Mouse (Mus musculus): ENCODE measurements at regions not wholly inside any gene's neighbourhood (a gene's known extent, or its start where the extent isn't known, plus 50 kb on each side); places are given as distances from the start of the nearest gene placed in this dataset.

- DNase-seq = no peak
Measured at GRCm38 (mm10) chr8:113250264-113250663, 385.1 kb upstream of the Mon1b start.

GRCm38 (mm10) chr8:113254076-113254475 is 381.3 kb upstream of the Mon1b start:
- no peak for DNase-seq

- no peak for DNase-seq
Measured at GRCm38 (mm10) chr8:113259477-113259876, 375.9 kb upstream of the Mon1b start.

GRCm38 (mm10) chr8:113263296-113263695 is 372.1 kb upstream of the Mon1b start:
- DNase-seq = no peak

GRCm38 (mm10) chr8:113271262-113271661 is 364.1 kb upstream of the Mon1b start:
- no peak for DNase-seq

- no peak for DNase-seq
Measured at GRCm38 (mm10) chr8:113300273-113300843, 335.0 kb upstream of the Mon1b start.

GRCm38 (mm10) chr8:113303426-113303825 is 332.0 kb upstream of the Mon1b start:
- DNase-seq = no peak

- DNase-seq = no peak
Measured at GRCm38 (mm10) chr8:113317169-113317568, 318.2 kb upstream of the Mon1b start.

GRCm38 (mm10) chr8:113331576-113331975 is 303.8 kb upstream of the Mon1b start:
- no peak for DNase-seq

GRCm38 (mm10) chr8:113341306-113341705 is 294.1 kb upstream of the Mon1b start:
- DNase-seq = no peak

GRCm38 (mm10) chr8:113361900-113362299 is 273.5 kb upstream of the Mon1b start:
- DNase-seq = no peak

GRCm38 (mm10) chr8:113364181-113364580 is 271.2 kb upstream of the Mon1b start:
- DNase-seq = no peak

GRCm38 (mm10) chr8:113383517-113383916 is 251.9 kb upstream of the Mon1b start:
- DNase-seq = no peak

- no peak for DNase-seq
Measured at GRCm38 (mm10) chr8:113383974-113384373, 251.4 kb upstream of the Mon1b start.

GRCm38 (mm10) chr8:113389504-113389903 is 245.9 kb upstream of the Mon1b start:
- no peak for DNase-seq

- DNase-seq = no peak
Measured at GRCm38 (mm10) chr8:113390038-113390437, 245.3 kb upstream of the Mon1b start.

- no peak for DNase-seq
Measured at GRCm38 (mm10) chr8:113394319-113394718, 241.1 kb upstream of the Mon1b start.

- DNase-seq = no peak
Measured at GRCm38 (mm10) chr8:113405158-113405557, 230.2 kb upstream of the Mon1b start.

GRCm38 (mm10) chr8:113419352-113419751 is 216.0 kb upstream of the Mon1b start:
- DNase-seq = no peak

GRCm38 (mm10) chr8:113422651-113423050 is 212.7 kb upstream of the Mon1b start:
- no peak for DNase-seq

- DNase-seq = no peak
Measured at GRCm38 (mm10) chr8:113439088-113439487, 196.3 kb upstream of the Mon1b start.

GRCm38 (mm10) chr8:113454022-113454421 is 181.4 kb upstream of the Mon1b start:
- DNase-seq = no peak

GRCm38 (mm10) chr8:113464625-113465024 is 170.8 kb upstream of the Mon1b start:
- no peak for DNase-seq

- no peak for DNase-seq
Measured at GRCm38 (mm10) chr8:113465156-113465555, 170.2 kb upstream of the Mon1b start.

GRCm38 (mm10) chr8:113466683-113467082 is 168.7 kb upstream of the Mon1b start:
- no peak for DNase-seq

Measured in cerebellum, adult 8-10 months (tissue).